Mouse (Mus musculus) heart, postnatal 14 days (tissue): ENCODE data around the gene Ncs1. TPM values are rescaled to one million over a fixed set of nuclear protein-coding genes. Genes with fewer than 3 reads are reported as not detected.

Source experiments
- DNase-seq, 2 experiments: peaks; one replicate each; pipeline ENCODE4 v3.0.0; 2021 to 2022
- intact Hi-C: fragments of 180-260 bp; cut with DNase I; formaldehyde crosslinking; loops from one replicate; pipeline ENCODE4 v1.15.1; 2025
- long read RNA-seq, 2 experiments: library from polyadenylated mRNA; stranded (forward); transcript quantifications; one replicate each; pipeline ENCODE4 v2.0.0; 2021
- total RNA-seq, 2 experiments: library from RNA; stranded (reverse); gene quantifications; 2 replicates each; pipeline ENCODE4 v1.2.3; 2021

Ncs1 gene
- total RNA-seq = 10 to 100 TPM in 1 of 2 experiments, 1 to 10 TPM in 1; 7.9 to 11.9 TPM
- long read RNA-seq, experiment 1, full-length matches to known transcripts = 8 of 13 reads
- long read RNA-seq, experiment 1, partial matches to known transcripts = 2 of 13 reads
- long read RNA-seq, experiment 1, other reads (novel, unspliced or antisense) = 3 of 13 reads
- long read RNA-seq, experiment 2, full-length matches to known transcripts = 5 of 11 reads
- long read RNA-seq, experiment 2, partial matches to known transcripts = 1 of 11 reads
- long read RNA-seq, experiment 2, other reads (novel, unspliced or antisense) = 5 of 11 reads

DNA sequence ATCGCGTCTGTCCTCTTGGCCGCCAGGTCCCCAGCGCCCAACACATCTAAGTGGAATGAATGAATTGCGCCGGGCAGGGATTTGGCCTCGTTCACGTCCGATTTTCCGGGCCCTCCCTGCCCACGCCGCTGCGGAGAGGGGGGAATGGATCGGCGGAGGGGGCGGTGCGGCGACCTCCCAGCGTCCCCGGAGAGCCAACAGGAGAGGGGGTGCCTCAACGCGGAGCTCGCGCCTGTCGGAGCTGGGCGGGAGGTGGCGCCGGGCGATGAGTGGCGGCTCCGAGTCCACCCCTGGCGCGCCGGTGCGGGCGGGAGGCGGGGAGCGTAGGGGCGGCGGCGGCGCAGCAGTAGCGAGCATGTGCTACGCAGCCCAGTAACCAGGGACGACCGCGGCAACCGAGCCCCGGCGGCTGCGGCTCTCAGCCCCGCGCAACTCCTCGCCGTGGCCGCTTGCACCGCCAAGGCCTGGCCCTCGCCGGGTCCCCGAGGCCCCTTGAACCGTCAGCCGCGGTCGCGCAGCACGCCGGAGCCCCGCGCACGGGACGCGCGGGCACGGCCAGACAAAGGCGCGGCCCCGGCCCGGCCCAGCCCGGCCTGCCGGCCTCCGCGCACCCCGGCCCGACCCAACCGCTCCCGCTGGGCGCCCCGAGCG is at the start of gene Ncs1:
TSS of gene Ncs1 (plus strand) at position 333 of the 651 bp plus-strand sequence.
- intact Hi-C loops = loop anchor here (2.0 kb wide), 1 partner anchor 45 kb away; no protein-coding TSS in a partner anchor

DNA sequence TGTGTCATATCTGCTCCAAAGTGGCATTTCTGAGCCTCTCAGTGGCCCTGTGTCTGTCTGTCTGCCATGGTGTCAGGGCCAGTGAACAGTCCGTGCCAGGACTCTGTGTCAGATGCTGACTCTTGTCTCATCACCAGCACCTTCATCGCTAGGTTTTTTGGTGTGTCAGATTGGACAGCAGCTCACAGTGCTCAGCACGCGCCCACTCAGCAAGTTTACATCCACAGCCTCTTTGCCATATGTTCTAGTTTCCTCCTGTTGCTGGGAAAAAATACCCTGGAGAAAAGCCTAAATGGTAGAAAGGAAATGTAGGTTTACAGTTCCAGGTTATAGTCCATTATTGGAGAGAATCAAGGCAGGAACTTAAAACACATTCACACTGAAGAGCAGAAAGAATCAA is 47.0 kb upstream of the Ncs1 start:
- DNase-seq = no peak

More for the DNA sequence above, at the start of gene Ncs1:
- DNase-seq = peak; percentile 78 to 81

DNA sequence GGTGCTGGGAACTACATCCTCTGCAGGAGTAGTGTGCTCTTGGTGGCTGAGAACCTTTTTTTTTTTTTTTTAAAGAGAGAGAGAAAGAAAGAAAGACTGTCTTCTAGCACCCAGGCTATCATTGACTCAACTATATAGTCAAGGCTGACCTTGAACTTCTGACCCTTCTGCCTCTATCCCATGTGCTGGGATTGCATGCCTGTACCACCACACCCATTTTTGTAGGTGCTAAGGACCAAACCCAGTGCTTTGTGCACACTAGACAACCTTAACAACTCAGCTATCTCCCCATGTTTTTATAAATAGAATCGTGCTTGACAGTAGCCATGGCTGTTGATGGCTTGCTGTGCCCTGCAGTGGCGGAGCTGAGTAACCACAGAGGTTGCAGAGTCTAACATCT is 45.6 kb upstream of the Ncs1 start:
- no peak for DNase-seq
- intact Hi-C loops = no loop called here

More for the DNA sequence above, 47.0 kb upstream of the Ncs1 start:
- intact Hi-C loops = no loop called here

DNA sequence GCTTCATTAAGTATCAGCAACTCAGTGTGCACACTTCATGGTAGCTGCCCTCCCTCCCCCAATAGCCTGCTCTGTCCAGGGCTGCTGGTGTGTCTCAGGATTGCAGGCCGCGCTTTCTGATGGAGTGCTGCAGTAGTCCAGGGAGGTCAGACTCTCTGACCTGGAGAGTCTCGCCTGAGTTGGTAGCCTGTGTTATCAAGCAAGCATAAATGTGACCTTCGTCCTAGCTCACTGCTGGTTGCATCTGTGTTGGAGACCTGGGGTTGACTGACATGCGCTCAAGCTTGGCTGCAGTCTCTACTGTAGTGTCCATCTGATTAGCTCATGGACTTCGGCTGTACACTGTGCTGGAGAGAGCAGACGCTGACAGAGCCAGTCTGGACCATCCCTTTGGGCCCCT is 43.8 kb upstream of the Ncs1 start:
- DNase-seq = no peak
- intact Hi-C loops = no loop called here

DNA sequence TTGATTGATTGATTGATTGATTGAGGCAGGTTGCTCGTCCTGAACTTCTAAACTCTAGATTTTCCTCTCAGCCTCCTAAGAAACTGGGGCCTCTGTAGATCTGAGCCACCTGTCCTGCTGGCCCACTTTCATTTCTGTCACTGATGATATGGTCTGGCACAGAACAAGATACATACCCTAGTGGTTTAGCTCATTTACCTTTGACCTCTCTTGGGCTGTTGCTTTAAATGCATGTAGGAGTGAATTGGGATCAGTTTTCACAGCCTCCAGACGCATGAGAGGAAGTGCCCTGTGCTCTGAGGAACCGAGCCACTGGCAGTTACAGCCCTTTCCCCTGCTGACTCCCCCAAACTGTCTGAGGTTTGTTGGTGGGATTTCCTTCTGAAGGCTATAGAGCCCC is 43.3 kb upstream of the Ncs1 start:
- DNase-seq = no peak
- intact Hi-C loops = no loop called here

DNA sequence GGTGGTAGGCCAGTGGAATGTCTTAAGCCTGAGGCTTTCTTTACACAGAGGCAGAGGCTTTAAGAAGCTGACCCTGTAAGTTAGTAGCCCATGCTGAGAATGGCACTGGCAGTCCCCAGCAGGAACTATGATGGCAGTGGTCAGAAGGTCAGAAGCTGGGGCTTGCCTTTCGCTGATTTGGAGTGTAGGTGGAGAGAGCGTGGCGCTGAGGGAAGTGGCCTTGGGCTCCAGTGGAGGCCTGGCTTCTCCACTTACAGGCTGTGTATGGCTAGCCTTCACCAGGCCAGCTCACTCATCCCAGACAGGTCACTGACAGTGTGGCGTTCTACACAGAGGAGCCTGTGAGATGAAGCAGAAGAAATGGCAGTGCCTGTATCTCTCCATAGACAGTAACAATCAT is 42.7 kb upstream of the Ncs1 start:
- no peak for DNase-seq
- intact Hi-C loops = no loop called here

DNA sequence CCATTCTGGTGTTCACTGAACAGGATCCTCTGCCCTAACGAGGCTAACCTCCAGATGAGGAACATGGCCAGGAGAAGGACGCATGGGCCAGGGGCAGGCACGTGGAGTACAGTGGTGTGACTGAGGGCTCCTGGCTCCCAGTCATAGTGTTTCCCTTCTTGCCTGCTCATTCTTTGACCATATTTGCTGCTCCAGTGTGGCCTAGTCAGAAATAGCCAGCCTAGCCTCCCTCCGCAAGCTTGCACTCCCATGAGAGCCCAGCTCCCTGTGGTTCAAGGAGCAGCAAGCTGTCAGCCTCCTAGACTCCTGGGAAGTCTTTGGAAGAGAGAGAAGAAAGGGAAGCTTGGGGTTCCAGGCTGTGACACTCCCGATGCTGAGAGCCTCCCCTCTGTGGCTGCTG is 40.9 kb upstream of the Ncs1 start:
- intact Hi-C loops = loop anchor here (5.0 kb wide), 1 partner anchor 178 kb away; no protein-coding TSS in a partner anchor
- no peak for DNase-seq

DNA sequence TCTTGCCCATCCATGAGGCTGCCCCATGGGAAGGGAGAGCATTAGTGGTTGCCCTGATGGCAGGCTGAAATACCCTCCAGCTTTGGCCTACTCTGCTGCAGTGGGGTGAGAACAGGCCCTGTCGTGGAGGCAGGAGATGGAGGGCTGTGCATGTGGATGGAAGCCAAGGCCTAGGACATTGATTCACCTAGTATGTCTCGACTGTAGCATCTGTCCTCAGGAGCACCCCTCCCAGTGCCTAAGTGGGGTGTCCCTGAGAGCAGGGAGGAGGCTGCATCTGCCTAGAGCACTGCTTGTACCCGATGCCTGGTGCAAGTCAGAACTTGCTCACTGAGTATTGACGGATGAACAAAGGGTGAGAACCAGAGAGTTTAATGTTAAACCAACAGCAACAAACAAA is 39.4 kb upstream of the Ncs1 start:
- intact Hi-C loops = loop anchor here (5.0 kb wide), 1 partner anchor 176 kb away; no protein-coding TSS in a partner anchor
- no peak for DNase-seq

DNA sequence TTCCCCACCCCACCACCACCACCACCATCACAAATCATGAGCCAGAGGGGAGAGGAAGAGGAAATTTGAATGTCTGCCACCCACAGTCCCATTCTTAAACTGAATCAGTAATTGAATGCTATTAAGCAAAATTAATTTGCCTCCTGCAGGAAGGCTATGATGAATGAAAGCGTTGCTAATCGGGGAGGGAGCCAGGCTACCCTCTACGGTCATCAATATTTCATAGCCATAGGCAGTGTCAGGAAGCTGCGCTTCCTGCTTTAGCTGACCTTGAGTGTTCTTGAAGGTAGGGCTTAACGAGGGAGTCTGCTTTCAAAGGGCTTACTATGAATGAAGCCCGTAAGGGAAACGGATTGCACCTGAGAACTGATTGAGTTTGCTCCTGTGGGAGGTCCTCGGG is 38.7 kb upstream of the Ncs1 start:
- no peak for DNase-seq
- intact Hi-C loops = loop anchor here (5.0 kb wide), 1 partner anchor 175 kb away; no protein-coding TSS in a partner anchor

DNA sequence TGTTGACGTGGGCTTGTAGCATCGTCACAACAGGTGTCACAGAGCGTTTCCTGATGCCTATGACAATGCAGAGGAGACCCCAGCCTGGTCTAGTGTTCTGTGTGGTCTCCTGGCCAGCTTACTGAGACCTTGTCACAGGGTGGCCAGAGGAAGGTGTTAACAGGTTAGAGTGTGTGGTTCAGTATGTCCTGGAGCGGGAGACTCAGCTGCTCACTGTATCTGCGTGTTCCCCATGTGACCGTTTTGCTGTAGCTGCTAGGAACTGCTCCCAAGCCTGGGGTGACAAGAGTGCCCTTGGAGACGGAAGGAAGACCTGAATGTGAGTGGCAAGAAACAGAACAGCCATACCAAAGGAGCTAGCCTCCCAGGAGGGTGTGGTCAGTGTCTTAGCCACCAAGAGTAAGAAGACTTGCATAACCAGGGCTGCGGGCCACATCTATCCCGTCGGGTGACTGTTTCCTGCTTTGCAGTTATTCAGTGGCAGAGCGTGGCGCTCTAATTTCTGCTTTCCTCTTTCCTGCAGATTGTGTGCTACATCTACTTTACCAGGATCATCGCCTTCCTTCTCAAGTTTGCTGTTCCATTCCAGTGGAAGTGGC is 37.0 kb upstream of the Ncs1 start:
- intact Hi-C loops = loop anchor here (5.0 kb wide), 1 partner anchor 174 kb away; no protein-coding TSS in a partner anchor
- DNase-seq = no peak

DNA sequence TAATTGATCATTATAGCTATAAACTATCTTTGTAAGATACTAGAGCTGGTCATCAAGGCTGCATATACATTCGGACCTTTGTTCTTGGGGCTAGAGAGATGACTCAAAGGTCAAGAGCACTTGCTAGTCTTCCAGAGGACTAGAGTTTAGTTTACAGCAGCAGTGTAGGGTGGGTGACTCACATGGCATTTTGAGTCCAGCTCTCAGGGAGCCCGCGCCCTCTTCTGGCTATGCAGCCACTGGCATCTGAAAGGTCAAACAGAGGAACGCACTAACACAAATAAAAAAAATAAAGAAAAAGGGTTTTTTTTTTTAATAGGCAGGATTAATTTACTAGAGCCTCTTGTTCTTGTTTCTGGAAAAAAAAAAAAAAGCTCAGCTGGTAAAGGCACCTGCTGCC is 36.1 kb upstream of the Ncs1 start:
- peak in 1 of 2 experiments; percentile 42 for DNase-seq
- intact Hi-C loops = loop anchor here (5.0 kb wide), 1 partner anchor 173 kb away; no protein-coding TSS in a partner anchor

DNA sequence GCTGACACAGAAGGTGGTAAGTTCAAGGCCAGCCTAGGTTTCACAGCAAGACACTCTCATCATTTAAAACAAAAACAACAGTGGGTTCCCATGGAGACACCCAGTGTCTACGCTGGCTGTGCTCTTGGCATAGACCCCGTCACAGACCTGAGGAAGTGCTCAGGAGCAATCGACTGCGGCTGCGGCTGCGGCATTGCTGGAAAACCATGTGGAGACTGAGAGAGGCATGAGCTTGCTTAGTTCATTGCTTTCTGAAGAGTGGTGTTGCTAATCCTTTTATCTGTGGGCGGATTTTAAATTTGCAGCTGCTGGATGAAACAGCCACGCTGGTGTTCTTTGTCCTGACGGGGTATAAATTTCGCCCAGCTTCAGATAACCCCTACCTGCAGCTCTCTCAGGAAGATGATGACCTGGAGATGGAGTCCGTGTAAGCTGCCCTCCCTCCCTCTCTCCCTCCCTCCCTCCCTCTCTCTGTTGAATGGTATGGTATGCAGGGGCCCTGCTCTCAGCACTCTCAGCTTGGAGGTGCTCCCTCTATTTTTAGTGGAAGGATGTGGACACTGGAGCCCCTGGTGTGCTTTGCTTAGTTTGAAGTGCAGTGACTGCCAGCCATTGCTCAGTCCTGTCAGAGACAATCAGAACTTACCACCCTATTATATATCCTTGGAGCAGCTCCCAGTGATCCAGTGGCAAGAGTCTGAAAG is 35.3 kb upstream of the Ncs1 start:
- DNase-seq = no peak
- intact Hi-C loops = no loop called here

DNA sequence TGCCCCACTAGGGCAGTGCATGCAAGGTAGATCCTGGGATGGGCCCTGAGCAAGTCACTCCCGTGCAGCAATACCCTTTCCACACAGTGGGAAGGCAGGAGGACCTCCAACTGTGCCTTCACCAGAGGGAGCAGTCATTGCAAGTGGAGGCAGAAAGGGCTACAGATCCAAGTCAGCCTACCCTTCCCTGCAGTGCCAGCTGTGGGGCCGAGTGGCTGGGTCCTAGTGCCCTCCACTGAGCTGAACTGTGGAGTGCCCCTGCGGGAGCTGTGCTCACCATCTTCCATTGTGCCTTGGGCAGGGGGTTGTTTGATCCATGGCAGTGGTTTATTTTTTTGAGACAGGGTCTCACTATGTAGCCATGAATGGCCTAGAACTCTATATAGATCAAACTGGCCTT is 34.4 kb upstream of the Ncs1 start:
- DNase-seq = no peak
- intact Hi-C loops = no loop called here

DNA sequence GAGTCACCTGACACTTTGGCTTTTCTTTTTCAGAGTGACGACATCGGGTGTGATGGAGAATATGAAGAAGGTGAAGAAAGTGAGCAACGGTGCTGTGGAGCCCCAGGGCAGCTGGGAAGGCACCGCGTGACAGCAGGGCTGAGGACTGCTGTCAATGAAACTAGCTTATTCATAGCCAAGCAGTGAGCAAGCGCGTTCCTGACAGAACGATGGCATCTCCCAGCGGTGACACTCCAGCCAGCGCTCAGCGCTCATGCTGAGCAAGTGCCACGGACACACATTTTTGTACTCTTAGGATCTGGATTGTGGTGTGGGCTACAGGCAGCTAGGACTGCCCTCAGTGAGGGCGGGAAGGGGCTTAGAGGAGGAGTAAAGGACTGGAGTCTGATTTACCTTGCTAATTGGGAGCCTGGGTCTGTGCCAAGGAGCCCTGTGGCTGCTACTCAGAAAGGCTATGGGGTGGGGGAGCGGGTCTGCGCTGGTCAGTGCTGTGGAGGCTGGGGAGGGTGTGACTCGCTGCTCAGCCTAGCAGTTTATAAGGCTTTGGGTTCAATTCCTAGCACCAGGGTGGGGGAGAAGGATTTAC is 31.3 kb upstream of the Ncs1 start:
- DNase-seq = peak in 1 of 2 experiments; percentile 31

DNA sequence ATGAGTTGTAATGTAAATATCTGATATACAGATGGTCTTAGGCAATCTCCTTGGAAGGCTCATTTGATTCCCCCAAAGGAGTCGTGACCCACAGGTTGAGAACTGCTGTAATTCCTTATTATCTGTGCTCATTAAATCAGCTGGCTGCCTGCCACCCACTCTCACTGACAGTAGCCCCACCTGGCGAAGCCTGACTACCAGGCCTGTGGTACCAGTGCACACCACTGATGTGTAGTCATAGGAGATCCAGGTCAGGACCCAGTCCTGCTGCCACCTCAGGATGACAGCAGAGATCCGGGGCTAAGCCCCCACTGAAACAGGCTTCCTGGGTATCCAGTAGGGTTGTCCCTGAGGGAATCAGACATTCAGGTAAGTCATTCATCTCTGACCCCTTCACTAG is 27.0 kb upstream of the Ncs1 start:
- DNase-seq = no peak
- intact Hi-C loops = no loop called here

More for the DNA sequence above, 31.3 kb upstream of the Ncs1 start:
- intact Hi-C loops = no loop called here

DNA sequence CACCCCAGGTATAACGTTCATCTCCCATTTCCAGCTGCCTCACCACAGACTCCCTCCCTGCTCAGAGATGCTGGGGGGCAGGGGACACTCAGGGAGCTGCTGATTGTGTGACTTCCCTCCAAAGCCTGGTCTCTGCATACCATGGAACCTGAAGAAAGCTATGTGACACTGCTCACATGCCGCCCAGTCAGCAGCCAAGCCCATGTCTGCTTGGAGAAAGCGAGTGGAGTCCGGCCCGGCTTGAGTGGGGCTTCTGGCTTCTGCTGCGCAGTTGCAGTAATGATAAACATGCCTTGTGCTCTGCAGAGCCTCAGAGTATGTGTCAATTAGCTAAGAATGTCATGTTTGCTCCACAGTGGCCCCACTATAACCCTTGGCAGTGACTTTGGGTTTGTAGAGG is 26.2 kb upstream of the Ncs1 start:
- intact Hi-C loops = no loop called here
- DNase-seq = no peak

DNA sequence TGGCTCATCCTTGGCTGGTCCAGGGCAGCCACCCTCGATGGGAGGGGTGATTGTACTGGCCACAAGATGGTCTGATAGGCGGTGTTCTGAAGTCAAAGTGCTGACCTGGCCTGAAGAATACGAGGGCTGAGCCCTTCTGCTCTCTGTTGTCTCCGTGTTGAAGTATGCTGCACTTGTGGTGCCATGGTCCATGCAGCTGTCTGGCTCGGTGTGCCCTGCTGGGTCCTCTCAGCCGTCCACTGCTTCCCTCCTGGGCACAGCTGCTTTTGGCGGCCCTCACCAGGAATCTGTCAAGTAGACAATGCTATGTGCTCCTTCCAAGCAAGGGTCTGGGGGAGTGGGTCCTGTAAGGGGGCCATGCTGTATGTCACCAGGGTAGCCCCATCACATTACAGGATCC is 24.8 kb upstream of the Ncs1 start:
- intact Hi-C loops = no loop called here
- no peak for DNase-seq

DNA sequence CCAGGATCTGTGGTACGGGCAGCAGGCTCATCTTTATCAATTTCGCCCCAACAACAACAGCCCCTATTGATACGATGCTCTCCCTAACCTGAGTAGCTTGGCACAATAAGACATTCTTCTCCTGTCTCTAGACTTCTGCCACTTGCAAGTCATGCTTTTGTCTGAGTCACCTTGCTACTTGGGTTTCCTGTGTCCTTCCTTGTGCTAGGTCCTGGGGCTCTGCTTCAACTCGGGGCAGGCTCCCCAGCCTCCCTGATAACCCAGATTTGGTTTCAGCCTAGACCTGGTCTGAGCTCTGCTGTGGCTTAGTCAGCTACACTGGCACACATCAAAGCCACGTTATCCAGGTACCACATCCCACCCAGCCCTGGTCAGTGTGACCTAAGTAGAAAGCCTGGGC is 24.0 kb upstream of the Ncs1 start:
- no peak for DNase-seq

DNA sequence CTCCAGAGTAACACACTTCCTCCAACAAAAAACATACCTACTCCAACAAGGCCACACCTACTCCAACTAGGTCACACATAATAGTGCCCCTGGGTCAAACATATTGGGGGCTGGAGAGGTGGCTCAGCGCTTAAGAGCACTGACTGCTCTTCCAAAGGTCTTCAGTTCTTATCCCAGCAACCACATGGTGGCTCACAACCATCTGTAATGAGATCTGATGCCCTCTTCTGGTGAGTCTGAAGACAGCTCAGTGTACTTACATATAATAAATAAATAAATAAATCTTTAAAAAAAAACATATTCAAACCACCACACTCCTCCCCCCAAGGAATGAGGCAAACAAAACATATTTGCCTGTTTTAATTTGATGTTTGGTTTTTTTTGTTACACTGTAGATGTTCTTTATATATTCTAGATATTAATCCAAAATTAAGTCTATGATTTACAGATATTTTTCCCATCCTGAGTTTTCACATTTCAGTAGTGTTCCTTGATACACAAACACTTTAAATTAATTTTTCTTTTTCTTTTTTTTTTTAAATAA is 16.8 kb upstream of the Ncs1 start:
- intact Hi-C loops = no loop called here
- DNase-seq = no peak

More for the DNA sequence above, 24.0 kb upstream of the Ncs1 start:
- intact Hi-C loops = no loop called here

DNA sequence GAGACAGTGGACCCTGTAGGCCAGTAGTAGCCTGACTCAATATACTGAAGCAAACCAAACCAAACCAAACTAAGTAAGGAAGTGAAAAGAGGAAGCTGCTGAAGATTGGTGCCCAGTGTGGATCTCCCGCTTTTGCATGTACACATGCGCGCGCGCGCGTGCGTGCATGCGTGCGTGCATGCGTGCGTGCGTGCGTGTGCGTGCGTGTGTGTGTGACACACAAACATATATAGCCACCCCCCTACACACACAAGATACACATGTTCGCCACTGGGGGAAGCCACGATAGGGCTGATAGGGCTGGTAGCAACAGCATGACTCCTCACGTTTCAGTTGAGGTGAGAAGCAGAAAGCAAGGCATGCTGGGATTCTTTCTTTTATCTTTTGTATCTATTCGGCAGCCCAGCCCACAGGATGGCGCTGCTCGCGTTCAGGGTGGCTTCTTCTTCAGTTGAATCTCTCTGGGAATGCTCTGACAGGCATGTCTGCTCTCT is 6.4 kb upstream of the Ncs1 start:
- DNase-seq = no peak
- intact Hi-C loops = no loop called here
